Mouse (Mus musculus) heart, embryonic 16.5 days (tissue): ENCODE measurements around the gene Hyal1. TPM values are rescaled to one million over a fixed set of nuclear protein-coding genes. Genes with fewer than 3 reads are reported as not detected.

Experiments
- ATAC-seq: fragments of 200-750 bp; cut with Nextera tagmentation; replicated peaks from 2 replicates; pipeline ENCODE4 v1.8.0; 2017; ENCODE audit warnings: moderate number of reproducible peaks; ENCODE audit not compliant: insufficient read depth, low FRiP score; ENCODE audit errors: extremely low read depth
- H3K27ac ChIP-seq: fragments of 300-500 bp; sonication (generic); 2 replicates; pipeline ENCODE4 v1.5.1; 2014; ENCODE audit warnings: mild to moderate bottlenecking, low read length, control low read depth, moderate library complexity
- H3K27me3 ChIP-seq: fragments of 300-500 bp; sonication (generic); 2 replicates; pipeline ENCODE4 v1.6.1; 2014; ENCODE audit warnings: low read length, mixed read lengths; ENCODE audit not compliant: control insufficient read depth, insufficient read depth
- H3K36me3 ChIP-seq: fragments of 300-500 bp; sonication (generic); 2 replicates; pipeline ENCODE4 v1.6.1; 2014; ENCODE audit not compliant: control insufficient read depth, insufficient read depth
- H3K4me1 ChIP-seq: fragments of 300-500 bp; sonication (generic); 2 replicates; pipeline ENCODE4 v1.6.1; 2014; ENCODE audit warnings: low read length, mixed read lengths; ENCODE audit not compliant: control insufficient read depth, insufficient read depth
- H3K4me2 ChIP-seq: fragments of 300-500 bp; sonication (generic); 2 replicates; pipeline ENCODE4 v1.6.1; 2014; ENCODE audit warnings: low read depth, mild to moderate bottlenecking, control low read depth, low read length
- H3K4me3 ChIP-seq: fragments of 300-500 bp; sonication (generic); 2 replicates; pipeline ENCODE4 v1.5.1; 2014; ENCODE audit warnings: mild to moderate bottlenecking, control low read depth, low read length
- H3K9ac ChIP-seq: fragments of 300-500 bp; sonication (generic); 2 replicates; pipeline ENCODE4 v1.6.1; 2014; ENCODE audit warnings: low read length, control low read depth
- H3K9me3 ChIP-seq: fragments of 300-500 bp; sonication (generic); replicated peaks from 2 replicates; pipeline ENCODE4 v1.6.1; 2016; ENCODE audit warnings: low read length; ENCODE audit not compliant: control insufficient read depth
- WGBS: fragments of 180-500 bp; shearing (Covaris S2); extraction: QIAGEN DNeasy Blood & Tissue Kit; methylation state at CpG from one replicate; pipeline ENCODE4 v1.1.7; 2014; 5-methylcytosine and 5-hydroxymethylcytosine counted together
- polyA plus RNA-seq: library from polyadenylated mRNA; unstranded; fragments of >200 nt; fragmentation: Nextera tagmentation; extraction: Ambion mirVana; gene quantifications from 2 replicates; pipeline ENCODE4 v1.2.1, GENCODE M21; 2015

Hyal1 gene
- polyA plus RNA-seq, 1 experiment from 2014 or later: 8.4 TPM

GRCm38 (mm10) chr9:107575579-107576356, 959 bp upstream of the Hyal1 start:
- H3K9me3 ChIP-seq: no peaks in the 10 kb centered on the region
- H3K9ac ChIP-seq: no peak overlapping the region
- no peak overlapping the region for H3K4me3 ChIP-seq
- ATAC-seq: no peak
- peaks cover 34% of the 10 kb centered on the region for H3K4me1 ChIP-seq
- 79% methylated on average over 14 of the region's 14 CpGs for WGBS
- peaks cover 18% of the 10 kb centered on the region for H3K36me3 ChIP-seq
- no peak overlapping the region; the same call in 1 of the 2 replicates for H3K4me2 ChIP-seq
- H3K27me3 ChIP-seq: no peaks in the 10 kb centered on the region
- peak overlapping the region; percentile 70 for H3K27ac ChIP-seq

DNA sequence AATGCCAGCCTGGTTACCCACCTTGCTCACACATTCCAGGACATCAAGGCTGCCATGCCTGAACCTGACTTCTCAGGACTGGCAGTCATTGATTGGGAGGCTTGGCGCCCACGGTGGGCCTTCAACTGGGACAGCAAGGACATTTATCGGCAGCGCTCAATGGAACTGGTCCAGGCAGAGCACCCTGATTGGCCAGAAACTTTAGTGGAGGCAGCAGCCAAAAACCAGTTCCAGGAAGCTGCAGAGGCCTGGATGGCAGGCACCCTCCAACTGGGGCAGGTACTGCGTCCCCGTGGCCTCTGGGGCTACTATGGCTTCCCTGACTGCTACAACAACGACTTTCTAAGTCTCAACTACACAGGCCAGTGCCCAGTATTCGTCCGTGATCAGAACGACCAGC, 1.1 kb downstream of the Hyal1 start:
- H3K4me1 ChIP-seq: peaks cover 31% of the 10 kb centered on the region
- no peaks in the 10 kb centered on the region for H3K9me3 ChIP-seq
- no peak for ATAC-seq
- 91% methylated on average over 10 of the region's 10 CpGs for WGBS
- H3K4me2 ChIP-seq: peak overlapping the region; percentile 5; the same call in 1 of the 2 replicates
- no peak overlapping the region for H3K4me3 ChIP-seq
- no peak overlapping the region for H3K27ac ChIP-seq
- peaks cover 4% of the 10 kb centered on the region for H3K36me3 ChIP-seq
- no peak overlapping the region for H3K9ac ChIP-seq
- no peaks in the 10 kb centered on the region for H3K27me3 ChIP-seq

DNA sequence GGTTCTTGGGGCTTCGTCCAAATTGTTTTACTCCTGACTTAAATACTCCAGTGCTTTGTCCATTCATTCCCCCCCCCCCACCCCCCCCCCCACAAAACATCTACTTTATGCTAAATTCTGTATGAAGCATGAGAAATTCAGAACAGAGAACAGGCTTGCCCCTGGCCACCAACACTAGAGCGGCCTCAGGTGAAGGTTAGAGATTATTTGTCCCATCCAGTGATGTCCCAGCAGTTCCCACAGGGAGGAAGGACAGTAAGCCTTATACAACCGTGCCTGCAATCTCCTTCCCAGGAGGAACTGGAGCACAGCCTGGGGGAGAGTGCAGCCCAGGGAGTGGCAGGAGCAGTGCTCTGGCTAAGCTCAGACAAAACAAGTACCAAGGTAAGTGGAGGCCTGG, 1.9 kb downstream of the Hyal1 start, which contains the start of gene Naa80:
TSS of gene Naa80 (plus strand) at position 301 of the 400 bp plus-strand sequence.
- Histone ChIP-seq H3K27me3 (no peaks in the 10 kb centered on the region), H3K27ac (no peak within 1 kb of the TSS)
- WGBS: 73% methylated on average over 3 of the region's 3 CpGs

DNA sequence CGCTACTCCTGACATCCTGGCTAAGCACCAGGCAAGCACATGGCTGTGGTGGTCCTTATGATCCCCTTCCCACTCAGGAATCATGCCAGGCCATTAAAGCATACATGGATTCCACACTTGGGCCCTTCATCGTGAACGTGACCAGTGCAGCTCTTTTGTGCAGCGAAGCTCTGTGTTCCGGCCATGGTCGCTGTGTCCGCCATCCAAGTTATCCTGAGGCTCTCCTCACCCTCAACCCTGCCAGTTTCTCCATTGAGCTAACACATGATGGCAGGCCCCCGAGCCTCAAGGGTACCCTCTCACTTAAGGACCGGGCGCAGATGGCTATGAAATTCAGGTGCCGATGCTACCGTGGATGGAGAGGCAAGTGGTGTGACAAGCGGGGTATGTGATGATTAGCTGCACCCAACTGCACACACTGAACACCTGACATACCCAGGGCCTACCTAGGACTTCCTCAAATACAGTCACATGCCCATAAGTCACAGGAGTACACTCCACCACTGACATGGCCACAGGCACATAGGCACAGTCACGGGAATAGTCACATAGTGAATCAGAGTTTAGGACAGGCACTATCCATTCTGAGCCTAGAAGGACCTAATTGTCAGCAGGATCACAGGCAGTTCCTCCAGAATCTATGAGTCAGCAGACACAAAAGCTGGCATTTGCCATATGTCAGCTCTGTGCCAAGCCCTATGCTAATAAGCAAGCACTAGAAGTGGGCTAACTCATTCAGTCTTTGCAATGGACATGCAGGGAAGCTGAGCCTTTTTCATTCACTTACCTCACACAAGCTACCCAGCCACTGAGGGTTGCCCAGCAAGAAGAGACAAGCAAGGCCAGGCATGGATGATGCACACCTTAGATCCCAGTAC, 2.5 kb downstream of the Hyal1 start:
- Histone ChIP-seq H3K4me1 (peaks cover 31% of the 10 kb centered on the region), H3K27ac (no peak overlapping the region), H3K4me3 (no peak overlapping the region), H3K27me3 (no peaks in the 10 kb centered on the region), H3K36me3 (peaks cover 7% of the 10 kb centered on the region), H3K9me3 (no peaks in the 10 kb centered on the region), H3K9ac (no peak overlapping the region), H3K4me2 (no peak overlapping the region)
- ATAC-seq: no peak
- WGBS: 92% methylated on average over 14 of the region's 14 CpGs

More for the DNA sequence above, 1.9 kb downstream of the Hyal1 start, which contains the start of gene Naa80:
- peaks cover 7% of the 10 kb centered on the region for H3K36me3 ChIP-seq
- H3K4me1 ChIP-seq: peaks cover 31% of the 10 kb centered on the region
- no peaks in the 10 kb centered on the region for H3K9me3 ChIP-seq
- no peak within 1 kb of the TSS for H3K4me3 ChIP-seq
- no peak within 1 kb of the TSS for H3K9ac ChIP-seq
- ATAC-seq: no peak
- peak within 1 kb of the TSS; percentile 5; the same call in 1 of the 2 replicates for H3K4me2 ChIP-seq

GRCm38 (mm10) chr9:107580501-107581317, 4.0 kb downstream of the Hyal1 start, which contains the start of gene Hyal3:
Hyal3 (plus strand) TSS chr9:107580818.
- Histone ChIP-seq H3K9me3 (no peaks in the 10 kb centered on the region), H3K9ac (peak within 1 kb of the TSS; percentile 84), H3K27ac (peak within 1 kb of the TSS; percentile 88), H3K27me3 (no peaks in the 10 kb centered on the region), H3K4me3 (peak within 1 kb of the TSS; percentile 68), H3K4me1 (peaks cover 31% of the 10 kb centered on the region), H3K36me3 (peaks cover 3% of the 10 kb centered on the region; the same call in 1 of the 2 replicates), H3K4me2 (peak within 1 kb of the TSS; percentile 82)
- ATAC-seq: peak; percentile 77
- WGBS: under 1% methylated on average over 32 of the region's 32 CpGs

DNA sequence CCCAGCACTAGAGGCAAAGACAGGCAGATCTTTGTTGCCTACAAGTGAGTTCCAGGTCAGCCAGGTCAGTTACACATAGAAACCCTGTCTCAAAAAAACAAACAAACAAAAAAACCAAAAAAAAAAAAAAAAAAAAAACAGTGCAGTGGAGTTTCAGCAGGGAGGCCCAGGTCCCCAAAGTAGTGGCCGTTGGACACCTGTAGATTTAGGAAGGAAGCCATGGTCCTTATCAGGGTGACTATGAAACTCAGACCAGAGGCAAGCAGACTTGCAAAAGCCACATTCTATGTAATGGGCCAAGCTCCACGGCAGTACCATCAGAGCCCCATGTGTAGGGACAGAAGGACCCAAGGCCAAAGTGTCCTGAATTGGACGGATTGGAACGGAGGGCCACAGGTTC, 4.9 kb downstream of the Hyal1 start:
- Histone ChIP-seq H3K27ac (no peak overlapping the region), H3K36me3 (peaks cover 3% of the 10 kb centered on the region; the same call in 1 of the 2 replicates), H3K9ac (peak overlapping the region; percentile 84), H3K4me3 (peak overlapping the region; percentile 68), H3K4me1 (peaks cover 23% of the 10 kb centered on the region), H3K9me3 (no peaks in the 10 kb centered on the region), H3K27me3 (no peaks in the 10 kb centered on the region), H3K4me2 (peak overlapping the region; percentile 82)
- 67% methylated on average over 4 of the region's 4 CpGs for WGBS
- ATAC-seq: no peak

- 92% methylated on average over 7 of the region's 7 CpGs for WGBS
- Histone ChIP-seq H3K9ac (no peak overlapping the region), H3K27me3 (no peaks in the 10 kb centered on the region), H3K9me3 (no peaks in the 10 kb centered on the region), H3K36me3 (peaks cover 3% of the 10 kb centered on the region; the same call in 1 of the 2 replicates), H3K4me1 (peaks cover 17% of the 10 kb centered on the region), H3K4me3 (no peak overlapping the region), H3K4me2 (no peak overlapping the region), H3K27ac (no peak overlapping the region)
- no peak for ATAC-seq
Observed at GRCm38 (mm10) chr9:107582509-107583062, 5.9 kb downstream of the Hyal1 start.

GRCm38 (mm10) chr9:107583174-107583573, 6.4 kb downstream of the Hyal1 start:
- WGBS: 89% methylated on average over 14 of the region's 14 CpGs
- Histone ChIP-seq H3K9me3 (no peaks in the 10 kb centered on the region), H3K4me2 (no peak overlapping the region), H3K9ac (no peak overlapping the region), H3K4me1 (peaks cover 18% of the 10 kb centered on the region), H3K4me3 (no peak overlapping the region), H3K27ac (no peak overlapping the region), H3K27me3 (no peaks in the 10 kb centered on the region), H3K36me3 (peaks cover 3% of the 10 kb centered on the region; the same call in 1 of the 2 replicates)
- no peak for ATAC-seq
